ENCODE assay signal across 8 mouse cellular contexts in genomic region chr17:34219096-34219495, GRCm38 (mm10). TPM values are rescaled to one million over a fixed set of nuclear protein-coding genes. Genes with fewer than 3 reads are reported as not detected.
A peak's percentile ranks its signal among the peaks of the same experiment; 100 is the strongest.
DNase-seq lines count a peak whose midpoint lies in the region; ATAC-seq and TF ChIP-seq lines count a peak whose summit lies in the region.
"Not testable (repeated sequence)": the region's sequence is repeated elsewhere in the genome, so short reads cannot be mapped to it uniquely, and the experiment has no call there.

No protein-coding gene starts in this region.

- peak; percentile 58 for TF ChIP-seq CTCF in forebrain, postnatal 0 days (IDR thresholded peaks at IDR 0.05; ENCODE audit: low read depth)
- peak; percentile 53; the same call in 1 of the 2 replicates for TF ChIP-seq CTCF in small intestine, adult 2 months (IDR thresholded peaks at IDR 0.05; ENCODE audit: extremely low read depth, insufficient read length, insufficient replicate concordance, low read depth, low read length)

- not testable (repeated sequence) for H3K4me3 ChIP-seq in forebrain, postnatal 0 days (ENCODE audit: low read depth, low read length)
- H3K4me3 ChIP-seq in small intestine, adult 2 months (ENCODE audit: low read depth, low read length): peak overlapping the region; percentile 29; the same call in 1 of the 2 replicates

- not testable (repeated sequence) for H3K4me1 ChIP-seq in forebrain, postnatal 0 days (ENCODE audit: insufficient read depth); small intestine, adult 2 months (ENCODE audit: control insufficient read depth, insufficient read depth, insufficient read length, low read length)

- H3K27me3 ChIP-seq in forebrain, postnatal 0 days (ENCODE audit: insufficient read depth, low read length); small intestine, adult 2 months (ENCODE audit: control insufficient read depth, insufficient read depth, low read length): not testable (repeated sequence)

- H3K4me2 ChIP-seq in forebrain, postnatal 0 days (ENCODE audit: low read depth): not testable (repeated sequence)

- not testable (repeated sequence) for H3K9ac ChIP-seq in forebrain, postnatal 0 days

- not testable (repeated sequence) for ATAC-seq in forebrain, postnatal 0 days
- ATAC-seq in inflammation-experienced regulatory T-cells, adult 6 months: peak; percentile 51
- ATAC-seq in megakaryocyte, adult 5-6 weeks (ENCODE audit: poor library complexity, severe bottlenecking): peak; percentile 71

- WGBS in forebrain, postnatal 0 days: 90% methylated on average over 7 of the region's 11 CpGs
- WGBS in small intestine, adult 2 months: 85% methylated on average over 9 of the region's 11 CpGs

- DNase-seq in CD4-positive helper T cell, adult 2 months (ENCODE audit: low read depth, low spot score): peak; percentile 76
- DNase-seq in adrenal gland, postnatal 10 days: peak; percentile 78
- not testable (repeated sequence) for DNase-seq in forebrain, postnatal 0 days
- DNase-seq in layer of hippocampus, postnatal 10 days (ENCODE audit: low spot score in 2 of 2): peak; percentile 66 to 70
- DNase-seq in thymus, postnatal 25 days: peak; percentile 89

- TF ChIP-seq POLR2A in small intestine, adult 2 months (IDR thresholded peaks at IDR 0.05; ENCODE audit: low read depth, low read length): not testable (repeated sequence)

- not testable (repeated sequence) for H3K36me3 ChIP-seq in forebrain, postnatal 0 days (ENCODE audit: insufficient read depth)
- peaks cover 23% of the 10 kb centered on the region for H3K36me3 ChIP-seq in small intestine, adult 2 months (ENCODE audit: control insufficient read depth, insufficient read depth, low read length)

- not testable (repeated sequence) for H3K9me3 ChIP-seq in forebrain, postnatal 0 days (ENCODE audit: low read length)

- not testable (repeated sequence) for H3K27ac ChIP-seq in forebrain, postnatal 0 days (ENCODE audit: low read depth, low read length); small intestine, adult 2 months (ENCODE audit: insufficient read depth, low read depth, low read length)

RNA-seq across cellular contexts. Expression of gene Tap2, which starts 15.8 kb away (rescaled TPM):
- total RNA-seq in adrenal gland, postnatal 10 days (2021): 10 to 100 TPM; 32.8 to 35.0 TPM
- total RNA-seq in forebrain, postnatal 0 days (2014; rRNA removed): 1.3 and 1.9 TPM in 2 replicates
- 3.2 and 3.8 TPM in 2 replicates for polyA plus RNA-seq in forebrain, postnatal 0 days (2015; fragmentation: Nextera tagmentation; extraction: Ambion mirVana)
- polyA plus RNA-seq in inflammation-experienced regulatory T-cells, adult 6 months (2017; shearing (Covaris generic)): 100 to 1,000 TPM in 2 of 3 experiments, 10 to 100 TPM in 1; 94.0 to 181 (median 103) TPM
- total RNA-seq in layer of hippocampus, postnatal 10 days (2021): 1 to 10 TPM; 4.8 to 6.3 TPM
- total RNA-seq in megakaryocyte, adult 5-6 weeks (2015): 6.4 and 7.1 TPM in 2 replicates
- total RNA-seq in megakaryocyte, adult 5-6 weeks (2017): 34.2 and 35.9 TPM in 2 replicates
- 30.4 and 66.1 TPM in 2 replicates for polyA plus RNA-seq in small intestine, adult 2 months (2012; rRNA removed)

RNA-seq across cellular contexts. Expression of gene H2-Ob, which starts 19.6 kb away (rescaled TPM):
- 1 to 10 TPM; 2.7 to 3.5 TPM for total RNA-seq in adrenal gland, postnatal 10 days (2021)
- total RNA-seq in forebrain, postnatal 0 days (2014; rRNA removed): 0.10 TPM in 1 of 2 replicates, not detected in the other
- 0.33 and 0.36 TPM in 2 replicates for polyA plus RNA-seq in forebrain, postnatal 0 days (2015; fragmentation: Nextera tagmentation; extraction: Ambion mirVana)
- 10 to 100 TPM in 2 of 3 experiments, 1 to 10 TPM in 1; 8.4 to 87.4 (median 63.4) TPM for polyA plus RNA-seq in inflammation-experienced regulatory T-cells, adult 6 months (2017; shearing (Covaris generic))
- total RNA-seq in layer of hippocampus, postnatal 10 days (2021): under 1 TPM; 0.18 to 0.33 TPM
- total RNA-seq in megakaryocyte, adult 5-6 weeks (2015): 4.2 and 4.7 TPM in 2 replicates
- total RNA-seq in megakaryocyte, adult 5-6 weeks (2017): 2.4 and 2.5 TPM in 2 replicates
- polyA plus RNA-seq in small intestine, adult 2 months (2012; rRNA removed): 5.3 and 13.7 TPM in 2 replicates

RNA-seq across cellular contexts. Expression of gene Psmb8, which starts 21.6 kb away (rescaled TPM):
- total RNA-seq in adrenal gland, postnatal 10 days (2021): 10 to 100 TPM; 22.8 to 29.1 TPM
- 1.5 and 2.9 TPM in 2 replicates for total RNA-seq in forebrain, postnatal 0 days (2014; rRNA removed)
- 4.8 and 7.2 TPM in 2 replicates for polyA plus RNA-seq in forebrain, postnatal 0 days (2015; fragmentation: Nextera tagmentation; extraction: Ambion mirVana)
- 1,000 to 10,000 TPM in 2 of 3 experiments, 100 to 1,000 TPM in 1; 835 to 1,025 (median 1,010) TPM for polyA plus RNA-seq in inflammation-experienced regulatory T-cells, adult 6 months (2017; shearing (Covaris generic))
- 1 to 10 TPM; 2.3 to 4.4 TPM for total RNA-seq in layer of hippocampus, postnatal 10 days (2021)
- total RNA-seq in megakaryocyte, adult 5-6 weeks (2015): 230 and 263 TPM in 2 replicates
- total RNA-seq in megakaryocyte, adult 5-6 weeks (2017): 339 and 455 TPM in 2 replicates
- 135 and 293 TPM in 2 replicates for polyA plus RNA-seq in small intestine, adult 2 months (2012; rRNA removed)

RNA-seq across cellular contexts. Expression of gene Psmb9, which starts 31.5 kb away (rescaled TPM):
- total RNA-seq in adrenal gland, postnatal 10 days (2021): 10 to 100 TPM; 13.5 to 18.2 TPM
- 1.2 and 1.9 TPM in 2 replicates for total RNA-seq in forebrain, postnatal 0 days (2014; rRNA removed)
- 2.0 and 2.3 TPM in 2 replicates for polyA plus RNA-seq in forebrain, postnatal 0 days (2015; fragmentation: Nextera tagmentation; extraction: Ambion mirVana)
- 100 to 1,000 TPM; 330 to 403 (median 338) TPM for polyA plus RNA-seq in inflammation-experienced regulatory T-cells, adult 6 months (2017; shearing (Covaris generic))
- total RNA-seq in layer of hippocampus, postnatal 10 days (2021): 1 to 10 TPM; 1.4 to 1.9 TPM
- 142 and 149 TPM in 2 replicates for total RNA-seq in megakaryocyte, adult 5-6 weeks (2015)
- total RNA-seq in megakaryocyte, adult 5-6 weeks (2017): 78.7 and 125 TPM in 2 replicates
- 112 and 204 TPM in 2 replicates for polyA plus RNA-seq in small intestine, adult 2 months (2012; rRNA removed)

RNA-seq across cellular contexts. Expression of gene Tap1, which starts 31.7 kb away (rescaled TPM):
- 10 to 100 TPM; 11.9 to 15.5 TPM for total RNA-seq in adrenal gland, postnatal 10 days (2021)
- total RNA-seq in forebrain, postnatal 0 days (2014; rRNA removed): 5.2 and 7.5 TPM in 2 replicates
- polyA plus RNA-seq in forebrain, postnatal 0 days (2015; fragmentation: Nextera tagmentation; extraction: Ambion mirVana): 4.6 and 5.0 TPM in 2 replicates
- 100 to 1,000 TPM; 174 to 216 (median 189) TPM for polyA plus RNA-seq in inflammation-experienced regulatory T-cells, adult 6 months (2017; shearing (Covaris generic))
- 1 to 10 TPM; 5.1 to 5.2 TPM for total RNA-seq in layer of hippocampus, postnatal 10 days (2021)
- 43.4 and 46.2 TPM in 2 replicates for total RNA-seq in megakaryocyte, adult 5-6 weeks (2015)
- total RNA-seq in megakaryocyte, adult 5-6 weeks (2017): 96.5 and 101 TPM in 2 replicates
- polyA plus RNA-seq in small intestine, adult 2 months (2012; rRNA removed): 35.1 and 100 TPM in 2 replicates

Comparison
In these comparisons a context has a peak if more than half of its experiments do, and no peak if none do; other contexts are left out.
1. RNA of gene Psmb8, which starts 21.6 kb away (total RNA-seq): 230 to 455 TPM in megakaryocyte, adult 5-6 weeks; 22.8 to 29.1 TPM in adrenal gland, postnatal 10 days, 2.3 to 4.4 TPM in layer of hippocampus, postnatal 10 days and 1.5 to 2.9 TPM in forebrain, postnatal 0 days; every median in the first group is over 4 times any median in the second.